Comparison of ENCODE assay signal across 9 mouse cellular contexts in the genomic region with DNA sequence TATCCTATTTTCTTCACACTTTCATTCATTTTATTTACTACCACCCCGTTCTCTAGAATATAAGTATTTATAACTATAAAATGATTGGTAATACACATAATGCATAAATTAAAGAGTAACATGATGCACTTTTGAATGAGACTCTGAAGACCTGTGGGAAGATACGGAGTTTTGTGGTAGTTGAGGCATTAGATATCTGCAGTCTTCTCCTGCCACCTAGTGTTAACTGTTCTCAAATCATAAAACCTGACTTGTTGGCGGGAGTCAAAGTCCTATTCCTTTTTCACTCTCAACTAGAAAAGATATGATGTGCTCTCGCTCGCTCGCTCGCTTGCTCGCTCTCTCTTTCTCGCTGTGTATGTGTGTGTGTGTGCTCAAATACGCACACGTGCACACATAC. TPM values are rescaled to one million over a fixed set of nuclear protein-coding genes. Genes with fewer than 3 reads are reported as not detected.
DNase-seq lines count a peak whose midpoint lies in the region; ATAC-seq and TF ChIP-seq lines count a peak whose summit lies in the region.
"Had no signal": no experiment of that assay in that cellular context is flagged by ENCODE, and none has a peak within 500 bp of the region (broad histone marks: within the 10 kb centered on the region; RNA-seq: fewer than 3 reads in every experiment).

No protein-coding gene starts in this region.

- WGBS in intestine, embryonic 14.5 days: 45% methylated on average over 11 of the region's 11 CpGs
- WGBS in intestine, embryonic 16.5 days: 45% methylated on average over 11 of the region's 11 CpGs
- 34% methylated on average over 11 of the region's 11 CpGs for WGBS in heart, postnatal 0 days
- WGBS in stomach, embryonic 16.5 days: 38% methylated on average over 11 of the region's 11 CpGs

- no peak for TF ChIP-seq EP300 in heart, postnatal 0 days (IDR thresholded peaks at IDR 0.05; ENCODE audit: low read depth)

- no peaks in the 10 kb centered on the region for H3K36me3 ChIP-seq in intestine, embryonic 14.5 days (ENCODE audit: control insufficient read depth, insufficient read depth, low read length)
- no peaks in the 10 kb centered on the region for H3K36me3 ChIP-seq in intestine, embryonic 16.5 days (ENCODE audit: control insufficient read depth, insufficient read depth, low read length)
- no peaks in the 10 kb centered on the region; the same call in none of the 2 replicates for H3K36me3 ChIP-seq in heart, postnatal 0 days (replicated peaks; ENCODE audit: control insufficient read depth, insufficient read depth, low read length)
- H3K36me3 ChIP-seq in stomach, embryonic 16.5 days (ENCODE audit: control insufficient read depth, insufficient read depth, low read length): no peaks in the 10 kb centered on the region
- H3K36me3 ChIP-seq: liver, embryonic 13.5 days had no signal

- H3K4me3 ChIP-seq in intestine, embryonic 14.5 days (ENCODE audit: low read depth, low read length): no peak overlapping the region
- no peak overlapping the region for H3K4me3 ChIP-seq in intestine, embryonic 16.5 days (ENCODE audit: low read length)
- H3K4me3 ChIP-seq in heart, postnatal 0 days (ENCODE audit: low read depth, low read length): no peak overlapping the region
- H3K4me3 ChIP-seq in stomach, embryonic 16.5 days (replicated peaks; ENCODE audit: low read length): no peak overlapping the region
- H3K4me3 ChIP-seq: liver, embryonic 13.5 days had no signal

- no peaks in the 10 kb centered on the region for H3K9me3 ChIP-seq in intestine, embryonic 14.5 days (ENCODE audit: control insufficient read depth, low read length)
- no peaks in the 10 kb centered on the region for H3K9me3 ChIP-seq in intestine, embryonic 16.5 days (ENCODE audit: control insufficient read depth, low read length)
- no peaks in the 10 kb centered on the region for H3K9me3 ChIP-seq in heart, postnatal 0 days (replicated peaks; ENCODE audit: control insufficient read depth, low read length)
- no peaks in the 10 kb centered on the region for H3K9me3 ChIP-seq in stomach, embryonic 16.5 days (replicated peaks; ENCODE audit: control insufficient read depth, low read length)
- H3K9me3 ChIP-seq: liver, embryonic 13.5 days had no signal

- H3K9ac ChIP-seq in intestine, embryonic 14.5 days (ENCODE audit: low read length): no peak overlapping the region
- H3K9ac ChIP-seq in intestine, embryonic 16.5 days (ENCODE audit: low read depth, low read length): no peak overlapping the region
- H3K9ac ChIP-seq in heart, postnatal 0 days (replicated peaks; ENCODE audit: low read depth, low read length): no peak overlapping the region
- peak overlapping the region; percentile 43; the same call in 1 of the 2 replicates for H3K9ac ChIP-seq in stomach, embryonic 16.5 days (ENCODE audit: low read length)
- H3K9ac ChIP-seq: liver, embryonic 13.5 days had no signal

- H3K27me3 ChIP-seq in intestine, embryonic 14.5 days (replicated peaks; ENCODE audit: control insufficient read depth, insufficient read depth, low read length): no peaks in the 10 kb centered on the region
- no peaks in the 10 kb centered on the region for H3K27me3 ChIP-seq in intestine, embryonic 16.5 days (replicated peaks; ENCODE audit: control insufficient read depth, insufficient read depth, low read length)
- no peaks in the 10 kb centered on the region for H3K27me3 ChIP-seq in heart, postnatal 0 days (ENCODE audit: control insufficient read depth, insufficient read depth, low read length)
- no peaks in the 10 kb centered on the region for H3K27me3 ChIP-seq in stomach, embryonic 16.5 days (ENCODE audit: control insufficient read depth, insufficient read depth, low read length)
- H3K27me3 ChIP-seq: liver, embryonic 13.5 days had no signal

- TF ChIP-seq CTCF in heart, postnatal 0 days (IDR thresholded peaks at IDR 0.05; ENCODE audit: low read depth): peak; percentile 63

- peak overlapping the region; percentile 11; the same call in 1 of the 2 replicates for H3K4me2 ChIP-seq in intestine, embryonic 14.5 days (ENCODE audit: low read length)
- H3K4me2 ChIP-seq in intestine, embryonic 16.5 days (ENCODE audit: low read depth, low read length): no peak overlapping the region
- no peak overlapping the region for H3K4me2 ChIP-seq in heart, postnatal 0 days (ENCODE audit: low read depth, low read length)
- H3K4me2 ChIP-seq in stomach, embryonic 16.5 days (ENCODE audit: low read depth, low read length): no peak overlapping the region; the same call in 1 of the 2 replicates
- H3K4me2 ChIP-seq: liver, embryonic 13.5 days had no signal

- no peak overlapping the region for H3K27ac ChIP-seq in intestine, embryonic 14.5 days (ENCODE audit: low read depth)
- no peak overlapping the region for H3K27ac ChIP-seq in intestine, embryonic 16.5 days (ENCODE audit: low read length)
- H3K27ac ChIP-seq in heart, postnatal 0 days (ENCODE audit: low read depth): no peak overlapping the region
- H3K27ac ChIP-seq in stomach, embryonic 16.5 days (ENCODE audit: low read length): no peak overlapping the region
- H3K27ac ChIP-seq: liver, embryonic 13.5 days had no signal

- ATAC-seq in intestine, embryonic 14.5 days (replicated peaks; ENCODE audit: low FRiP score, low TSS enrichment, low read depth): peak; percentile 37; the same call in 1 of the 2 replicates
- ATAC-seq in intestine, embryonic 16.5 days: no peak
- ATAC-seq in heart, postnatal 0 days (ENCODE audit: insufficient read depth, low read depth): no peak
- 0 out of 2 replicates have a peak, but pooled peaks have one; percentile 22 for ATAC-seq in stomach, embryonic 16.5 days (ENCODE audit: insufficient read depth, low FRiP score)

- DNase-seq in intestine, embryonic 14.5 days (ENCODE audit: low spot score): no peak
- peak; percentile 73 for DNase-seq in CD4-positive helper T cell, adult 2 months (ENCODE audit: low read depth, low spot score)
- DNase-seq in R1 (ENCODE audit: low read depth, low spot score): peak; percentile 39
- DNase-seq in heart, postnatal 0 days (ENCODE audit: low spot score): peak; percentile 77
- DNase-seq in lung, postnatal 25 days (ENCODE audit: low spot score): peak; percentile 74
- no peak for DNase-seq in gastrocnemius, postnatal 10 days
- DNase-seq: liver, embryonic 13.5 days had no signal

- H3K4me1 ChIP-seq in intestine, embryonic 14.5 days (replicated peaks; ENCODE audit: control insufficient read depth, insufficient read depth, low read length): peaks cover 4% of the 10 kb centered on the region; the same call in 1 of the 2 replicates
- H3K4me1 ChIP-seq in intestine, embryonic 16.5 days (ENCODE audit: control insufficient read depth, insufficient read depth, low read length): no peaks in the 10 kb centered on the region
- no peaks in the 10 kb centered on the region for H3K4me1 ChIP-seq in heart, postnatal 0 days (ENCODE audit: control insufficient read depth, insufficient read depth)
- H3K4me1 ChIP-seq in stomach, embryonic 16.5 days (ENCODE audit: control insufficient read depth, insufficient read depth, low read length): no peaks in the 10 kb centered on the region

RNA-seq across cellular contexts. Expression of gene Calcrl, which starts 4.5 kb away (rescaled TPM):
- 34.3 and 42.3 TPM in 2 replicates for polyA plus RNA-seq in intestine, embryonic 14.5 days (2014; fragmentation: Nextera tagmentation; extraction: Ambion mirVana)
- polyA plus RNA-seq in intestine, embryonic 16.5 days (2015; fragmentation: Nextera tagmentation; extraction: Ambion mirVana): 22.7 and 22.9 TPM in 2 replicates
- 32.3 and 78.2 TPM in 2 replicates for total RNA-seq in heart, postnatal 0 days (2014; rRNA removed; ENCODE audit: low replicate concordance)
- 26.5 and 28.5 TPM in 2 replicates for polyA plus RNA-seq in heart, postnatal 0 days (2015; fragmentation: Nextera tagmentation; extraction: Ambion mirVana)
- 45.9 and 47.0 TPM in 2 replicates for polyA plus RNA-seq in stomach, embryonic 16.5 days (2015; fragmentation: Nextera tagmentation; extraction: Ambion mirVana)
- 10 to 100 TPM; 24.5 to 31.6 TPM for total RNA-seq in gastrocnemius, postnatal 10 days (2021)

RNA-seq across cellular contexts. Expression of gene Tfpi, which starts 46.9 kb away (rescaled TPM):
- polyA plus RNA-seq in intestine, embryonic 14.5 days (2014; fragmentation: Nextera tagmentation; extraction: Ambion mirVana): 53.9 and 60.1 TPM in 2 replicates
- 36.5 and 39.3 TPM in 2 replicates for polyA plus RNA-seq in intestine, embryonic 16.5 days (2015; fragmentation: Nextera tagmentation; extraction: Ambion mirVana)
- total RNA-seq in heart, postnatal 0 days (2014; rRNA removed; ENCODE audit: low replicate concordance): 55.2 and 58.1 TPM in 2 replicates
- polyA plus RNA-seq in heart, postnatal 0 days (2015; fragmentation: Nextera tagmentation; extraction: Ambion mirVana): 58.4 and 59.5 TPM in 2 replicates
- polyA plus RNA-seq in stomach, embryonic 16.5 days (2015; fragmentation: Nextera tagmentation; extraction: Ambion mirVana): 41.2 and 46.3 TPM in 2 replicates
- 10 to 100 TPM; 11.3 to 13.0 TPM for total RNA-seq in gastrocnemius, postnatal 10 days (2021)

Comparison
In these comparisons a context has a peak if more than half of its experiments do, and no peak if none do; other contexts are left out.
1. ATAC-seq: peak in intestine, embryonic 14.5 days (single experiment) and stomach, embryonic 16.5 days (single experiment); none in intestine, embryonic 16.5 days (single experiment) and heart, postnatal 0 days (single experiment).
2. DNase-seq: peak in CD4-positive helper T cell, adult 2 months (single experiment), R1 (single experiment), heart, postnatal 0 days (single experiment) and lung, postnatal 25 days (single experiment); none in intestine, embryonic 14.5 days (single experiment) and gastrocnemius, postnatal 10 days (single experiment).